Mouse (Mus musculus) left cerebral cortex, postnatal 36 days (tissue): ENCODE results near the gene Olfr472. TPM values are rescaled to one million over a fixed set of nuclear protein-coding genes. Genes with fewer than 3 reads are reported as not detected.
"Not testable (repeated sequence)": the region's sequence is repeated elsewhere in the genome, so short reads cannot be mapped to it uniquely, and the experiment has no call there.

Experiments
- DNase-seq, 2 experiments: peaks; one replicate each; pipeline ENCODE4 v3.0.0; 2021 to 2022; ENCODE audit warnings: low spot score in 2 of 2, mixed read lengths in 1 of 2
- intact Hi-C: fragments of 180-260 bp; cut with DNase I; formaldehyde crosslinking; loops from one replicate; pipeline ENCODE4 v1.15.1; 2025
- total RNA-seq, 2 experiments: library from RNA; stranded (reverse); gene quantifications; 2 replicates each; pipeline ENCODE4 v1.2.3; 2021

Olfr472 gene
- not detected for total RNA-seq

- intact Hi-C loops, result no loop called here
- DNase-seq, result no peak
Observed at GRCm38 (mm10) chr7:107897602-107898001, at the start of gene Olfr472. Olfr472 (plus strand) TSS chr7:107897902.

- intact Hi-C loops, result no loop called here
- no peak for DNase-seq
Observed at GRCm38 (mm10) chr7:107930146-107930545, 32.4 kb downstream of the Olfr472 start, which contains the start of gene Olfr473. Olfr473 (plus strand) TSS chr7:107930446.

GRCm38 (mm10) chr7:107952539-107952938 is 54.8 kb downstream of the Olfr472 start:
- DNase-seq, intact Hi-C loops: not testable (repeated sequence)

GRCm38 (mm10) chr7:107954343-107954742 is 56.6 kb downstream of the Olfr472 start, which contains the start of gene Olfr474:
Olfr474 (plus strand) TSS chr7:107954643.
- no peak for DNase-seq
- intact Hi-C loops, result no loop called here

Other genes starting within 250 kb of the Olfr472 start
- not detected for gene Cyb5r2, start 139.9 kb upstream of the Olfr472 start, total RNA-seq
- gene Ovch2, start 96.7 kb upstream of the Olfr472 start, total RNA-seq, result not detected
- gene Olfr467, start 85.6 kb upstream of the Olfr472 start, total RNA-seq, result not detected
- not detected for gene Olfr469, start 72.4 kb upstream of the Olfr472 start, total RNA-seq
- gene Olfr470, start 50.4 kb upstream of the Olfr472 start, total RNA-seq, result not detected
- gene Olfr473, start 32.5 kb downstream of the Olfr472 start, total RNA-seq, result not detected
- gene Olfr474, start 56.7 kb downstream of the Olfr472 start, total RNA-seq, result not detected
- not detected for gene Olfr476, start 66.9 kb downstream of the Olfr472 start, total RNA-seq
- under 1 TPM in 1 of 2 experiments, not detected in 1; 0.14 TPM for gene Olfr477, start 88.8 kb downstream of the Olfr472 start, total RNA-seq
- not detected for gene Olfr478, start 136.1 kb downstream of the Olfr472 start, total RNA-seq
- gene Olfr479, start 152.8 kb downstream of the Olfr472 start, total RNA-seq, result not detected
- not detected for gene Olfr480, start 169.4 kb downstream of the Olfr472 start, total RNA-seq
- not detected for gene Olfr481, start 182.0 kb downstream of the Olfr472 start, total RNA-seq
- 1 to 10 TPM; 1.9 to 2.1 TPM for gene Olfr482, start 199.7 kb downstream of the Olfr472 start, total RNA-seq
- gene Olfr483, start 202.9 kb downstream of the Olfr472 start, total RNA-seq, result not detected
- not detected for gene Olfr484, start 229.5 kb downstream of the Olfr472 start, total RNA-seq